Mouse (Mus musculus): Measurements from ENCODE around the gene Usp45.
A peak's percentile ranks its signal among the peaks of the same experiment; 100 is the strongest.

Gene Usp45

DNA sequence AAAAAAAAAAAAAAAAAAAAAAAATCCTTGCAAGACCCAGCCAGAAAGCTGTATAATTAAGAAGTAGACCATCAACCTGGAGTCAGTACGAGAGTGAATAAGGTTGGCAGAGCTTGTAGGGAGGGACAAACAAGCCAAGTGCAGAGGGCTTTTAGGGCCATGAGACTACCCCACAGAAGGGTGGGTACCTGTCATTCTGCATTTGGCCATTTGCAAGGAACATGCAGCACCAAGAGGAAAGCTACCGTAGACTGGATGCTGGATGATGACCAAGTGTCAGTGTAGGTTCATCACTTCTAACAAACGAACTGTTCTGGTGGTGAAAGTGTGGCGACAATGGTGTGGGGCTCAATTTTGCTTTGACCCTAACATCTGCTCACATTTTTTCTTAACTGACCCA is 22.9 kb downstream of the Usp45 start:
- DNase-seq (ENCODE audit: low read depth, low spot score), result no peak

DNA sequence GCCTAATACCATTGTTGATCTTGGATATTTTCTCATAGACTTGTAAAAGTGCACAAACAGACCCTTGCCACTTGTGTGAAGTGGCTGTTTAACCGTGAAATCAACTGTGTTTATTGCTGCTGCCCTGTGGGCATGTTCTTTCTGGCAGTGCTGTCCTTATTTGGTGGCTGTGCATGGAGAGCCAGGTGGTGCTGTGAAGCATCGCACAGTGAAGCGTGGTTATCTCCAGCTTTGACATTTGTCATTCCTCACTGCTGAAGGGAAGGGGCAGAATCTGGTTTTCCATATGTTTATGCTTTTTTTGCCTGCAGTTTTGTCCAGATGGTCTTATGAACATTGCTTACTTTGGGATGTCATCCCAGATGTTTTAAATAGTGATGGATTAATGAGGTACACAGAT is 26.7 kb downstream of the Usp45 start:
- no peak for DNase-seq (ENCODE audit: low read depth, low spot score)

DNA sequence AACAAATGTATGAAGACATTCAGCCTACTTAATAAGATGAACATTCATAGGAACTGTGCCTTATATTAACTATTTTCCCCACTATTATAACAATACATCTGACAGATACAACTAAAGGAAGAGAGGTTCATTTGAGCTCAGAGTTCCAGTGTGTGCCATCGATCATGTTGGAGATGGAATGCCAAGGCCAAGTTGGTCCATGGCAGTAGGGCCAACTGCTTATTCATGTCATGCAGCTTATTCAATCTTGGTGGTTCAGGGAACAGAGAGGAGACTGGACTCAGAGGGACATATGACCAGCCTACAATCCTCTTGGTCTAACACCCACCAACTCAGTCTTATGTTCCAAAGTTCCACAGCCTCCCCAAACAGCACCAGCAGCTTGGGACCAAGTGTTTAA is 34.1 kb downstream of the Usp45 start:
- no peak for DNase-seq (ENCODE audit: low read depth, low spot score)

DNA sequence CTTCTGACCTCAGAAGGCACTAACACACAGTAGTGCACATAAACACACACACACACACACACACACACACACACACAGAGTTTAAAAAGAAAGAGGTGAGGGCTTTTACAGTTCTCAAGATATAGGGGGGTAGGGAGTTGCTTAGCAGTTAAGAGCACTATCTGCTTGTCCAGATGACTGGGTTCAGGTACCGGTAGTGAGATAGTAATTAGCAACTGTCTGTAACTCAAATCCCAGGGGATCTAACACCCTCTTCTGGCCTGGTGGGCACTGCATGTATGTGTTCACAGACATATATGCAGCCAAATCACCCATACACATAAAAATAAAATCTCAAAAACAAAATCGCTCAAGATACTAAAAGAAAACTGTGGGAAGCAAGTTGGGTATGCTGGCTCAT is 34.7 kb downstream of the Usp45 start:
- no peak for DNase-seq (ENCODE audit: low read depth, low spot score)

DNA sequence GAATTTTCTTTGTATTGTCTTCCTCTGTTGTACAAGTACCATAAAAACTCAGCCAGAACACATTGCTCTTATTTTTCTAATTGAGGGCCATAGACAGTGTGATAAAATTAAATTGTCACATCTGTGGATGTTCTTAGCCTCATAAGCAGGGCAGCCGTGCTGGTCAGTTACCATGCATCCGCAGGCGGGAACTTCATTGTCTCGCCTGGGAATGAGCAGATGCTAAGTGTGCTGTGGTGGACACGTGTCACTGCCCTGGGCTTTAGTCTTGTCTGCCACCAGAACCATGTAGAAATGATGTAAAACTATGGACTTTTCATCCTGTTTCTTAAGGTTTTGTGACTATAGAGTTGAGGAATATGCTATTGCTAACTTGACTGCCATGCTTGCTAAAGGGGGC is 40.2 kb downstream of the Usp45 start:
- no peak for DNase-seq (ENCODE audit: low read depth, low spot score)

DNA sequence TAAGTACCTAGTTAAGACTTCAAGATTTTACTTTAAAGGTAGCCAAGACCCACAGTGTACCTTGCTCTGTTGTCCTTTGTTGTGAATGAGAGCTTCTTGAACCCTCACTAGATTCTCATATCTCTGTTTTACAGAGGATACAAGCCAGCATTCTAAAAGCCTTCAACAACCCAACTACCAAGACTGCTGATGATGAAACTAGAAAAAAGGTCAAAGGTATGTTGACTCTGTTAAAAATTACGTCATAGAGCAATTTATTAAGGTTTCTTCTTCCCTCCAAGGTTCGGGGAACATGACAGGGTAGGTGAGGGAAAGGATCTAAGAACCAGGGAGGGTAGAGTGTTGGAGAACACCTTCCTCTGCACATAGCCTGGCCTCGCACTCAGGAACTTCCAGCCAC is 43.7 kb downstream of the Usp45 start:
- no peak for DNase-seq (ENCODE audit: low read depth, low spot score)

DNA sequence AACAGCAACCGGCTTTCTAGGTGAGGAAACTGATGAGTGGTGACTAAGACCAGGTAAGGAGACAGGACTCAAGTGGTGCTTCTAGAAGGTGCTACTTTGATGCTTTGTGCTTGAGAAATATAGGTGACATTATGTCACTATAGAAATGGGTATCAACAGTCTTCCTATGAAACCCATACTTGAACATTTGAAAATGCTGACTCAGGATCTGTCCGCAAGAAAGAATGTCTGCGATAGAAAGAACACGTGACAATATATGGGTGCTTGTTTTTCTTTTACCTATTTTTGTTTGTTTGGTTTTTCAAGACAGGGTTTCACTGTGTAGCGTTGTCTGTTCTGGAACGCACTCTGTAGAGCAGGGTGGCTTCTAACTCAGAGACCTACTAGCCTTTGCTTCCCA is 45.7 kb downstream of the Usp45 start:
- no peak for DNase-seq (ENCODE audit: low read depth, low spot score)

DNA sequence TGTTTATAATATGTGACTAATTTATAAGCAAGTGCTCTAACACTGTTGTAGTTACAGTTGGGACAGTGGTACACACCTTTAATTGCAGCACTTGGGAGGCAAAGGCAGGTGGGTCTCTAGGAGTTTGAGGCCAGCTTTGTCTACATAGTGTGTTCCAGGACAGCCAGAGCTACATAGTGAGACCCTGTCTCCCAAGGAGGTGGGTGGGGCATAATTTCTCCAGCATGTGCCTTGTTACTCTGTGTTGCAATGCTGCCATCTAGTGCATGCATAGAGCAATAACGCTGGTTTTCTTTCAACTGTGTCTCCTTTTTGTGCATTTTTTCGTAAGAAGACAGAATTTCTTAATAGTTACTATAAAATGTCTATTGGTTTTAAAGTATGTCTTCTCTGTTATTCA is 47.1 kb downstream of the Usp45 start:
- DNase-seq (ENCODE audit: low read depth, low spot score), result peak; percentile 77

DNA sequence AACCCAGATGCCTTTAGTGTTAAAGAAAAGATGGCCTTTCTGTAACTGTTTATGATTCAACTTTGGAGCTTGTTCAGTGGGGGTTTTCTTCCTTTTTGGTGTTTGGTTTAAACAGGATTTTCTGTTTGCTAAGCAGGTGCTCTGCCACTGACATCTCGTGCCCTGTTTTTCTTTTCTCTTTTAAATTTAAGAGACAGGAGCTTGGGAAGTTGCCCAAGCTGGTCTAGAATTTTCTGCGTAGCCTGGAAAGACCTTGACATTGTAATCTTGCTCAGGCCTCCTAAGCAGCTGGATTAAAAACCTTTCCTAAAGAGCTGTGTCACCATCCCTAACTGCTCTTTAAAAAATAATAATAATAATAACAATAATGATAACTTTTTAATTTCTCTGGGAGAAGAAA is 59.7 kb downstream of the Usp45 start:
- no peak for DNase-seq (ENCODE audit: low read depth, low spot score)

DNA sequence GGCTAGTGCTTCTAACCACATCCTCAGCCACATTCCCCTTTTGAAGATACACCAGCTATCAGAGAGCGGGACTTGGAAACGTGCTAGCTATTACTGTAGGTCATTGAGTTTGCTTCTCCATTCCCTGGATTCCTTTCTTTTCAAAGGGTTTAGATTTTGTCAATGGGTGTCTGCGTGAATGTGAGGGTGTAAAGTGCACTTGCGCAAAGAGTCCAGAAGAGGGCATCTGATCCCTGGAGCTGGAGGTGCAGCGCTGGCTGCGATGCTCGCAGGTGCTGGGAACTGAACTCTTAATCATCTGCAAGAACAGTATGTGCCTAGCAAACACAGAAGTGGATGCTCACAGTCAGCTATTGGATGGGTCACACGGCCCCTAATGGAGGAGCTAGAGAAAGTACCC is 65.9 kb downstream of the Usp45 start:
- no peak for DNase-seq (ENCODE audit: low read depth, low spot score)

DNA sequence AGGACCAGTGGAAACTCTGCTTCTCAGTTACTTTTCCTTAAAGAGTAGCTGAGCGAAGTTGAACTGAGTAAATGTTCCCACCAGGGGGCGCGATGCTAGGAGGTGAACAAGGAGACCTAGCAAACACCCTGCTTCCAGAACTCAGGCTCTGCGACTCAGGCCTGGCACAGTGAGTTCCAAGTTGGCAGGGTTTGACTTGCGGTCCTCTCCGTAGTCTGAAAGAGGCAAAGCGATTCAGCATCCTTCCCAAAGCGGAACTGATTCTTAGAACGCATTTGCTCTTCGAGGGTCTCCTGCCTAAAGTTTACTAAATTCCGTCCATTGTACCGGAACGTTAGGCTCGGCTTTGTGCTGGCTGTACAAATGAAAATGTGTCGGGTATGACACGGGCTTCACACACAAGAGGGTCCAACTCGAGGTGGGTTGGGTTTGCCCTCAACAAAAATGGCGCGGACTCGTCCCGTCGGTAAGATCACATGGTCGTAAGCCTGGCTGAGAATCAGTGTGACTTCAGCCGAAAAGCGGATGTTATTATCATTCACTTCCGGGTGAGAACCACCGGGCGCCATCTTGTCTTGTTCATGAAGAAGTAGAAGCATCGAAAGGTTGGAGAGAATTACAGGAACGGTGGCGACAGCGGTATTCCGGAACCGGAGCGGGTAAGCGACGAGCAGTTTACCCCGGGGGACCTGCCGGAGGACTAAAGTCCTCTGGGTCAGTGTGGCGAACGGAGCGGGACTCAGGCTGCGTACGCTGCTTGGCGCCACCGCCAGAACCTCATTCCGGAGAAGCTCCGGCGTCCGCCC is 80.7 kb downstream of the Usp45 start, which contains the start of gene Pnisr:
TSS of gene Pnisr (plus strand) at position 103 of the 806 bp plus-strand sequence.
- peak; percentile 97 for DNase-seq (ENCODE audit: low read depth, low spot score)

DNA sequence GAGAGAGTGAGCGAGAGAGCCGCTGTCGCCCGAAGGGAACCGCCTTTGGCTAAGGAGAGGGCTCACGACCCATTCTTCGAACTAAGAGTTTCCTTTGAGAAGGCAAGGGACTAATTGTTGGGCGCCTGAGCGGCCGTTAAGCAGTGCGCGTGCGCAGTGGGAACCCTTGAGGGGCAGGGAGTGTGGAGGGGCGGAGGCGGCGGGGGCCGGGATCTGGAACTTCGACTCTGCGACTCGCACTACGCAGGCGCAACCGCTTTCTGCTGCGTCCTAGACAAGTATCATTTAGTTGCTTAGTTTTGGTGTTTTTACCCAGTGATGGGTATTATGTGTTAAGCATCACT is 81.3 kb downstream of the Usp45 start:
- DNase-seq (ENCODE audit: low read depth, low spot score), result peak; percentile 93

DNA sequence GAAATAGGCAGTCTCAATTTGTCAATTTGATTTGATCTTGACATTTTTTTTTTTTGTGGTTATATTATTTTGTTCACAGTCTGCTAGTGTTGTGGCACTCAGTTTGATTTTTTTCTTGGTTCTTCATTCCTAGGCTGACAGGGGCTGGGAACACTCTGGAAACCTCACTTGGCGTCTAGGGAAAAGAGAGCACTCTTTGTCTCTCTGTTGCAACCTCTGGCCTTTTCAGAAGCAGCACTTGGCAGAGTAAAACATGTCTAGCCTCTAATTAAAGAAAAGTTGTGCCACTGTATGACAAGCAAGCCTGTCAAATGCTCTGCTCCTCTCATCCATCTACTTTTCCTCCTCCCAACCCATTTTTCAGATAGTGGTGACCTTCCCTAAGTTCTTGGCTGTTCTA is 90.5 kb downstream of the Usp45 start:
- DNase-seq (ENCODE audit: low read depth, low spot score), result no peak

DNA sequence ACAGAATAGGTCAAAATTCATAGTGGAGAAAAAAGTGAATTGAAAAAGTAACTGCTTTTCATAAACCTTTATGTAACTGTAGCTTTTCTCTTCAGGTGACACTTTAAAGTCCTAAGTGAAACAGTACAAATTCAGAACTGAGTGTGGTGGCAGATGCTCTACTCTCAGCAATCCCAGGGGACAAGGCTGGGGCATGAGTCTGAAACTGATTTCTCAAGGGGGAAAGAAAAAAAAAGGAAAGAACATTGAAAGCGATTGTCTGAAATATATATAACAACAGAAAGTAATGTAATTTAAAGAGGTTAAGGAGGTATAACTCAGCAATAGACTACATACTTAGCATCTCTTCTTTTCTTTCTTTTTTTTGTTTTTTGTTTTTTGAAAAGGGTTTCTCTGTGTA is 98.3 kb downstream of the Usp45 start:
- no peak for DNase-seq (ENCODE audit: low read depth, low spot score)

DNA sequence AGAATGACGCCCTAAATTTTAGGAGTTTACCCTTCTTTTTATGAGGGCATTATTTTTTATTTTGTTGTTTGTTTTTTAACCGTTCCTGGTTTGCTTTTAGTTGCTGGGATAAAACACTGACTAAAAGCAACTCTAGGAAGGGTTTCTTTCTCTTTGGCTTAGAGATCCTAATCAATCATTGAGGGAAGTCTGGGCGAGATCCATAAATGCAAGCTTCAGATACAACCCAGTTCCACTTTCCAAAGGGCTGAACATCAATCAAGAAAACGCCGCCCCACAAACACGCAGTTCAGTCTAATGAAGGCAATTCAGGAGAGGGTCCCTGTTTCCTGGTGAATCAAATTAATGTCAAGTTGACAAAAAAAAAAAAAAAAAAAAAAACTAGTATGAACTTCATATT is 111.8 kb downstream of the Usp45 start:
- DNase-seq (ENCODE audit: low read depth, low spot score), result peak; percentile 5

DNA sequence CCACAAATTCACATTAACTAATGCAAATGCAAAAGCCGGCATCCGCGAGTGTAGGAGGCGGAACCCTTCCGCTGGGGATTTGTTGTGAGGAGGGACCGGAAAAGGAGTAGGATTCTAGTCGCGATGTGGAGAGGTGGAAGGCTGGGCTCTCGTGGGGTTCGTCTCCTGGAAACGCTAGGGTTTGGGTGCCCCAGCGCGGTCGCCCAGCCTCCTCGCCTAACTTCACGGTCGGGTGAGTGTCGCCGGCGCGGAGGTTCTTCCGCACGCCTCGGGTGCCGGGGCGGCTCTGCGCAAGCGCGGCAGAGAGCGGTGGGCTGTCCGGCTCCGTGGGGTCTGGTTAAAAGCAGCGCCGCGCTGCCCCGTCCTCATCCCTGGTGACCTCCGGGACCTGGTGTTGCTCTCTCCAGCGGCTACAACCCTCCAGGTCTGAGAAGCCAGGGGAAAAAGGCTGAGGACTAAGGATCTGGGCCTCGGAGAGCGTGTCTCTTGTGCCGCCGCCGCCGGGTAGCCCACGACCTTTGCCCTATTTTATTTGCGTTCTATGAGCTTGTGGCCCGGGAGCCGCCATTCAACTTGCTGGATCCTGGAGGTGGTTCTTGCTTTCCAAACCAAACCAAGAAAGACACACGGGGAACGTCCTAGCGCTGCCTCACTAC is 112.7 kb downstream of the Usp45 start, which contains the start of gene Coq3:
TSS of gene Coq3 (plus strand) at position 109 of the 656 bp plus-strand sequence.
- DNase-seq (ENCODE audit: low read depth, low spot score), result peak; percentile 80

DNA sequence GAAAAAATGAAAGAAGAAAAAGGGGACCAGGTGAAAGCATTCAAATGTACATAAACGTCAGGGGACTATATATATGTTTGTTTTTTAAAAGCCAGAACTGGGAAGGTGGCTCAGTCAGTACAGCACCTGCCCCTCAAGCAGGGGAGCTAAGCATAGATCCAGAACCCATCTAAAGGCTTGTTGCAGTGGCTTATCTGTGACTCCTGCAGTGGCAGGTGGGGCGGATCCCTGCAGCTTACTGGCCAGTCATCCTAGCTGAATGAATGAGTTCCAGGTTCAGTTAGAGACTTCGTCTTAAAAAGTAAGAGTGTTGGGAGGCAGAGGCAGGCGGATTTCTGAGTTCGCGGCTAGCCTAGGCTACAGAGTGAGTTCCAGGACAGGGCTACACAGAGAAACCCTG is 115.8 kb downstream of the Usp45 start:
- DNase-seq (ENCODE audit: low read depth, low spot score), result no peak

DNA sequence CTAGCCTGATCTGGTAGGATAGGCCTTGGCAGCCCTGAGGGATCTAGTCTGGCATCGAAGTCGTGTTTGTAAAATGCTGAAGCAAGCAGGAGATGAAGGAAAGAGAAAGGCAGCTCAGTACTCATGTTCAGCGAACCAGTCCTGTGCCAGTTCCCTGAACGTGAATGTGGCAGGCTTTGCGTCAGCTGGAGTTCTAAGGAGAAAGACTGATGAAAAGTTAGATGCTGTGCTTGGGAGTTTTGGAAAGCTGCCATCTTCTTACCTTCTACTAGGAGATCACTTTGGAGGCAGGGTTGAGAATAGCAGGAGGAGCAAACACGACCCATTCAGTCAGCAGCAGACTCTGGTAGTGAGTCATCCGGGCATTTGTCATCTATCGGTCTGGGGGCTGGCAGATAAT is 118.9 kb downstream of the Usp45 start:
- DNase-seq (ENCODE audit: low read depth, low spot score), result no peak

All from CD4-positive, CD25-positive, alpha-beta regulatory T cell, adult 2 months (primary cell).